Mouse (Mus musculus) limb, embryonic 13.5 days (tissue): Measurements from ENCODE around the gene Cops3. TPM values are rescaled to one million over a fixed set of nuclear protein-coding genes. Genes with fewer than 3 reads are reported as not detected.

Experiments
- ATAC-seq: fragments of 200-750 bp; cut with Nextera tagmentation; 2 replicates; pipeline ENCODE4 v1.8.0; 2017; ENCODE audit warnings: low read depth, moderate number of reproducible peaks, moderate TSS enrichment; ENCODE audit not compliant: low FRiP score
- H3K27ac ChIP-seq: fragments of 300-500 bp; sonication (generic); 2 replicates; pipeline ENCODE4 v1.5.1; 2015; ENCODE audit warnings: inconsistent platforms, mild to moderate bottlenecking, moderate library complexity
- H3K27me3 ChIP-seq: fragments of 300-500 bp; sonication (generic); 2 replicates; pipeline ENCODE4 v1.6.1; 2015; ENCODE audit warnings: mild to moderate bottlenecking, inconsistent platforms
- H3K36me3 ChIP-seq: fragments of 300-500 bp; sonication (generic); 2 replicates; pipeline ENCODE4 v1.6.1; 2015; ENCODE audit warnings: inconsistent platforms, mild to moderate bottlenecking, moderate library complexity
- H3K4me1 ChIP-seq: fragments of 300-500 bp; sonication (generic); 2 replicates; pipeline ENCODE4 v1.6.1; 2015; ENCODE audit warnings: inconsistent platforms
- H3K4me2 ChIP-seq: fragments of 300-500 bp; sonication (generic); replicated peaks from 2 replicates; pipeline ENCODE4 v1.6.1; 2015; ENCODE audit warnings: inconsistent platforms, mild to moderate bottlenecking, moderate library complexity
- H3K4me3 ChIP-seq: fragments of 300-500 bp; sonication (generic); 2 replicates; pipeline ENCODE4 v1.5.1; 2015; ENCODE audit warnings: moderate library complexity, mild to moderate bottlenecking, inconsistent platforms
- H3K9ac ChIP-seq: fragments of 300-500 bp; sonication (generic); 2 replicates; pipeline ENCODE4 v1.6.1; 2015; ENCODE audit warnings: mild to moderate bottlenecking, inconsistent platforms
- H3K9me3 ChIP-seq: fragments of 300-500 bp; sonication (generic); 2 replicates; pipeline ENCODE4 v1.6.1; 2016; ENCODE audit warnings: inconsistent platforms
- WGBS: fragments of 180-500 bp; shearing (Covaris S2); methylation state at CpG from one replicate; pipeline ENCODE4 v1.1.7; 2015; 5-methylcytosine and 5-hydroxymethylcytosine counted together
- polyA plus RNA-seq: library from polyadenylated mRNA; unstranded; fragments of >200 nt; fragmentation: Nextera tagmentation; extraction: Ambion mirVana; gene quantifications from 2 replicates; pipeline ENCODE4 v1.2.1, GENCODE M21; 2015

Gene Cops3
- polyA plus RNA-seq, 1 experiment from 2014 or later: 219 TPM

DNA sequence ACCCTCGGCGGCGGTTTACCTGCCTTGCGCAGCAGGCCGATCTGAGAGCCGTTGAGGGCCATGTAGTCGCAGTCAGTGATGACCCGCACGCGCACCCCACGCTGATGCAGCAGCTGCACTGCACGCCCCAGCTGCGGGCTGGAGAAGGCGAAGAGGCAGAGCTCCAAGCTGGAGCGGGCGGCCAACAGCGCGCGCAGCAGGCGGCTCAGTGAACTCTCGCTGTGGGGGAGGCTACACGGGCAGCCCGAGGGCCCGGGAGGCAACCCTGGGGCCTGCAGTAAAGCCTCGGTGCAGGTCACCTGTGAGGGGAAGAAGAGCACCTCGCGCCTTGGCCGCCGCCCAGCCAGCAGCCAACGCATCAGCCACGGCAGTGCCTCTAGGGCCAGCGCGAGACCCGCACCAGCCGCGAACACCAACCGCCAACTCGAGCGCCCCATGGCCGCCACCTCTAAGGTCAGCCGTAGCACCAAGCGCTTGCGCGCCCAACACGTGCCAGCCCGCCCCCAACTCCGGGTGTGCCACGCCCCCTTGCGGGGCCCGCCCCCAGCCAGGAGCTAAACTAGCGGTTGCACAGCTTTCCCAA is 52.3 kb downstream of the Cops3 start, which contains the start of gene Pld6:
Gene Pld6, minus strand, starts transcription at position 447 of the 583 bp plus-strand sequence.
- Histone ChIP-seq H3K36me3 (peaks cover 13% of the 10 kb centered on the region), H3K4me1 (peaks cover 10% of the 10 kb centered on the region), H3K4me2 (peak within 1 kb of the TSS; percentile 97), H3K4me3 (peak within 1 kb of the TSS; percentile 55), H3K27ac (no peak within 1 kb of the TSS), H3K27me3 (peaks cover 6% of the 10 kb centered on the region), H3K9ac (peak within 1 kb of the TSS; percentile 75), H3K9me3 (no peaks in the 10 kb centered on the region)
- peak; percentile 85 for ATAC-seq
- under 1% methylated on average over 51 of the region's 51 CpGs for WGBS

DNA sequence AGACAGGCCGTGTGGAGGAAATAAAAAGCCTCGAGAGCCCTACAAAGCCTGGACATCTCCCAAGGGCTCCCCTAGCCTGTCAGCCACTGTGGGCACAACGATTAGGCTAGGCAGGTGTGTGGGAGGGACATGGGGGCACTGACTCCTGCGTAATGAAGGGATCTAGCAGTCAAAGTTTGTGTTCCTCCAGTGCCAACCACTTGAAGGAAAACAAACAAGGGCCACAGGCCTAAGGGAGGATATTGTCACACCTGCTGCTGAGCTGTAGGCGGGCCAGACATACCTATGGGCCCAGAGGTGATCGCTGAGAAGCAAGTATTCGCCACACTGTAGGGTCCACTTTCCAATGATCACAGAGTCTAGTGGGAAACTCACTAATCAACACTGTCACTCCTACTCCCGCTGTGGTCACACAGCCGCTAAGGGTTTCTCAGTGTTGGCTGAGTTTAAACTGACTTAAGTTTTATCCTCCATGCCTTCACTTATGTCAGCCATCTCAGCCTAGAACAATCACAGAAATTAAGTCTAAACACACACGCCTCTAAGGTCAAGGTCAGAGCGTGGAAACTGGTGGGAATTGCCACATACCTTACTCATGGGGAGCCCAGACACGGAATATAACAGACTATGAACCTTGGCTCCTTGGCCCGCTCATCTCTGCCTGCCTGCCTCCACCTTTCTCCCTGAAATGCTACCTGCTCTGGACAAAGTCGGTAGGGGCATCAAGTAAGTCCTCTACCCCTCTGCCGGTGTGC is 53.0 kb downstream of the Cops3 start:
- H3K27me3 ChIP-seq: peaks cover 6% of the 10 kb centered on the region
- no peak overlapping the region for H3K27ac ChIP-seq
- peak overlapping the region; percentile 55 for H3K4me3 ChIP-seq
- H3K9me3 ChIP-seq: no peaks in the 10 kb centered on the region
- no peak for ATAC-seq
- peaks cover 6% of the 10 kb centered on the region for H3K36me3 ChIP-seq
- H3K4me1 ChIP-seq: peaks cover 10% of the 10 kb centered on the region
- H3K9ac ChIP-seq: peak overlapping the region; percentile 75
- H3K4me2 ChIP-seq: peak overlapping the region; percentile 97
- WGBS: 52% methylated on average over 15 of the region's 15 CpGs

DNA sequence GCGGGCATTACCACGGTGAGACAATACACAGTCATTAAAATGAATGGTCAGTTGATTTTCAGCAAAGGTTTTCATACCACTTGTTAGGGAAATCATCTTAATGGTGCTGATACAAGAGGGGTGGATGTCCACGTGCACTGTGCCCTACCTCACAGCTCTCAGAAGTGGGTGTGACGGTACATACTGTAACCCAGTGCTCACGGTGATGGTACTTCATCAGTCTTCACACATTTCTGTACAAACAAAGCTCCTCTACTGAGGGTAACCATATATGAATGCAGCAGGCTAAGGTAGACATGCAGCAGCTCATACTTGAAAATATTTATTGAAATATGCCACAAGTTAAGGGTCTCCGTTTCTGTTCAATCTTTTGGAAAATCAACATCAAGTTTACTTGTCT is 56.0 kb downstream of the Cops3 start:
- WGBS: 92% methylated on average over 6 of the region's 6 CpGs
- peaks cover 6% of the 10 kb centered on the region for H3K27me3 ChIP-seq

DNA sequence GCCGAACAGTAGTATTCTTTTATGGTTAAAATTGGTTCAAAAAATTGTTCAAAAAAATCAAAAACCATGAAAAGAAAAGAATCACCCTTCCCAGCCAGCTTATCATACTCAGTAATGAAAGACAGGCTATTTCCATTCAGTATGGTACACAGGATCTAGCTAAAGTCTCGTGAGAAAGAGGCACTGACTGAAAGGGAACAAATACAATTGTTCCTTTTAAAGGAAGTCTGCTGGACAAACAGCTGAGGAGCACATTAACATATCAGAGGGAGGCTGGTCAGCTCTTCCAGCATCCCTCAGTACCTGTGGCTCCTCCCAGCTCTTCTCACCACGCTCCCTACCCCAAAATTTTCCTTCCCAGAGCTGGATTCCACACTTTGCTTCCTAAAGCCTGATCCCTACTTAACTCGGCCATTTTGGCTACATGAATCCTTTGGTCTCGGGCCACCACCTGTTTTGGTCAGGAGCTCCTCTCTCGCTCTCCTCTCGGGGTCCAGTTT is 57.5 kb downstream of the Cops3 start:
- no peak overlapping the region for H3K4me2 ChIP-seq
- 80% methylated on average over 7 of the region's 7 CpGs for WGBS
- peaks cover 5% of the 10 kb centered on the region for H3K4me1 ChIP-seq

More for the DNA sequence above, 56.0 kb downstream of the Cops3 start:
- Histone ChIP-seq H3K4me2 (no peak overlapping the region), H3K4me1 (peaks cover 10% of the 10 kb centered on the region), H3K36me3 (peaks cover 4% of the 10 kb centered on the region), H3K27ac (no peak overlapping the region), H3K4me3 (no peak overlapping the region), H3K9me3 (no peaks in the 10 kb centered on the region), H3K9ac (no peak overlapping the region)
- no peak for ATAC-seq

DNA sequence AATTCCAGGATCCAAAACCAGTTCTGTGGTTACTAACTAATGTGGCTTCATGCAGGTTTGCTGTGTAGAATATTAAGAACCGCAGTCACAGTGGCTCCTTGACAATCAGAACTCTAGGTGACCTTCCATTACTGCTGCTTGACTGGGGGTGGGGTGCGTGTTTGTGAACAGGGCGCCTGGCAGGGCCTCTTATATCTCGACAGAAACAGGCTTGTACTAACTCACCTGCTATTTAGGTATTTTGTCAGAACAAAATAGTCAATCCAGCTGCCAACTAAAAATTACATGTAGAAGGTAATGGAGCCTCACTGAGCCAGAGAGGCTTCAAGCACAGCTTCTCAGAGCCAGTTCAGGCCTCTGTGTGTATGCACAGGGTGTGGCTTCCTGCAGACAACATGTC is 59.4 kb downstream of the Cops3 start:
- Histone ChIP-seq H3K4me3 (no peak overlapping the region), H3K36me3 (peaks cover 36% of the 10 kb centered on the region), H3K4me2 (no peak overlapping the region), H3K27me3 (no peaks in the 10 kb centered on the region), H3K9me3 (no peaks in the 10 kb centered on the region), H3K9ac (no peak overlapping the region), H3K4me1 (no peaks in the 10 kb centered on the region), H3K27ac (no peak overlapping the region)
- ATAC-seq: no peak
- 85% methylated on average over 4 of the region's 4 CpGs for WGBS

More for the DNA sequence above, 57.5 kb downstream of the Cops3 start:
- peaks cover 3% of the 10 kb centered on the region; the same call in 1 of the 2 replicates for H3K27me3 ChIP-seq
- H3K9ac ChIP-seq: no peak overlapping the region
- ATAC-seq: no peak
- H3K36me3 ChIP-seq: peaks cover 17% of the 10 kb centered on the region
- no peak overlapping the region for H3K4me3 ChIP-seq
- no peak overlapping the region for H3K27ac ChIP-seq
- H3K9me3 ChIP-seq: no peaks in the 10 kb centered on the region

DNA sequence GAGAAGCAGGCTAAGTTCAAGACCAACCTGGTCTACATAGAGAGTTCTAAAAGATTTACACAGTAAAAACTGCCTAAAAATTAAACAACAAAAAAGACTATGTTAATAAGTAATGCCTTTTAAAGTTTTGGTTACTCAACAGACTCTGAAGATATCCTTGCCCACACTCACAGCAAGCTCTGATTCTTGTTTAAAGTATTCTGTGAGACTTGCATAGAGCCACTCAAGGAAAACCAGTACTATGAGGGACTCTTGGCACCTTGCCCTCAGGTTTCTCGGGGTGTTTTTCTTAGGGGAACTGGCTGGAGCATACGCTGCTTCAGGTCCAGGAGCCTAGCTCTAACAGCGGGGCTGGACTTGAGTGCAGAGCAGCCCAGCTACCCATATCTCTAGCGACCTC is 60.2 kb downstream of the Cops3 start:
- H3K27me3 ChIP-seq: no peaks in the 10 kb centered on the region
- ATAC-seq: no peak
- peaks cover 44% of the 10 kb centered on the region for H3K36me3 ChIP-seq
- 85% methylated on average over 4 of the region's 4 CpGs for WGBS
- no peak overlapping the region for H3K4me3 ChIP-seq
- H3K4me1 ChIP-seq: no peaks in the 10 kb centered on the region
- no peaks in the 10 kb centered on the region for H3K9me3 ChIP-seq
- no peak overlapping the region for H3K27ac ChIP-seq
- no peak overlapping the region for H3K9ac ChIP-seq
- no peak overlapping the region for H3K4me2 ChIP-seq

DNA sequence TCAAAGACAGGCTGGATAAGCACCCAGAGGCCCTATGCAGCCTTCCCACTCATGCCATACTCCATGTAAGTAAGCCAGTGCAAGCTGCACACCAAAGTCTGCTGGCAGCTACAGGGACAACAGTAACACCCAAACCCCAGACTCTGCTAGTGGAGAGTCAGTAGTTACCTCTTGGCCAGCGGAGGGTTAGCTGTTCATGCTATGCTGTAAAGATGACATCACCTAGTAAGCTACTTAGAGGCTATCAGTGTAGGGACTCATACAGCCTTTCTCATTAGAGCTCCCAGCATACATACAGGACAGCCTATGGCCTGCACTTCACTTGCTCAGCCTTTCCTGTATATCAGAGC is 60.8 kb downstream of the Cops3 start:
- 75% methylated on average over 1 of the region's 1 CpGs for WGBS
- peak; percentile 51; the same call in 1 of the 2 replicates for ATAC-seq

DNA sequence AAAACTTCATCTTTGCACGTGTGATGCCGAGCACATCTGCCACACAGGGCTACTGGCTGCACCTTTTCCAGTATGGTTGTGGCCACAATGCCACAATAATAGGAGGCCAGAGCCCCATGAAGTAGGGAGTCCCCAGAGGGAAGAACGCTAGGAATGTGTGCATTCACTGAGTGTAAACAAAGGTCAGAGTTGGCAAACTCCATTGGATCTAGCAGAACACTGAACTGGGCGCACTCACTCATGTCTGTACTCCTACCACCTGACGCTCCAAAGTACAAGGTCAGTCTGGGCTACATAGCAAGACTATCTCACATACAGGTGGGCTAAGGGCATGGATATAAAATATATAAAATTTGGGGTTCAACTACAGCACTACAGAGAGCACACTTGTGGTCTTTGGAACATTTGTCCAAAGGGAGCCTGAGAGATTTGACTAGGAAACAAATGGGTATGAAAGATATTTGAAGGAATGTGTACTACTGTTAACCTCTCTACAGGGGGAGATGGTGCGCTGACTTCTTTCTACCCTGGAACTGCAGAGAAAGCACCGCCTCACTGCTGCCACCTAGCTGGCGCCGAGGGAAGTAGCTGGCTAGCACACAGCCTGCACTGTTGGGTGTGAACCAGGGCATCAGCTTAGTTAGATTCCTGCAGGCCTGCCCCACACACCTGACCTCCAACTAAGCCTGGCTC is 61.3 kb downstream of the Cops3 start:
- no peak overlapping the region for H3K4me3 ChIP-seq
- H3K27me3 ChIP-seq: no peaks in the 10 kb centered on the region
- peak; percentile 28; the same call in 1 of the 2 replicates for ATAC-seq
- H3K9me3 ChIP-seq: no peaks in the 10 kb centered on the region
- 55% methylated on average over 9 of the region's 9 CpGs for WGBS
- peaks cover 55% of the 10 kb centered on the region for H3K36me3 ChIP-seq
- no peaks in the 10 kb centered on the region for H3K4me1 ChIP-seq
- no peak overlapping the region for H3K4me2 ChIP-seq
- H3K9ac ChIP-seq: no peak overlapping the region
- no peak overlapping the region for H3K27ac ChIP-seq

More for the DNA sequence above, 60.8 kb downstream of the Cops3 start:
- Histone ChIP-seq H3K27ac (no peak overlapping the region), H3K27me3 (no peaks in the 10 kb centered on the region), H3K9me3 (no peaks in the 10 kb centered on the region), H3K4me2 (no peak overlapping the region), H3K36me3 (peaks cover 50% of the 10 kb centered on the region), H3K4me3 (no peak overlapping the region), H3K4me1 (no peaks in the 10 kb centered on the region), H3K9ac (no peak overlapping the region)

DNA sequence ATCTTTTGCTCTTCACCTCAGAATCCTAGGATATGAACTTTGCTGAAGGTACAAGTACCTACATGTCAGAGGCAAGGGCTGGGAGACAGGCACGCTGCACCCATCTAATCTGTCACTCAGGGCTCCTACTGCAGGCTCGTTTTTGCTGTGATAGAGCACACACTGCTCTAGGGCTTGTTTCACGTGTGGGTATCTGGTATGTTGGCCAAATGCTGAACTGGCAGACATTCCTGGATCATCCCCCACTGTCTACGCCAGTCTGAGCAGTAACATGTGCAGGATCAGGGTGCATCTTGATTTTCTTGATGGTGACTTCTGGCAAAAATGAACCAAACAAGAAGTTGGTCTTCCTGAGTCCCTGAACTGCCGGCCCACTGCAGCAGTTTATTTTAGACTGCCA is 62.4 kb downstream of the Cops3 start:
- no peaks in the 10 kb centered on the region for H3K4me1 ChIP-seq
- no peaks in the 10 kb centered on the region for H3K9me3 ChIP-seq
- no peaks in the 10 kb centered on the region for H3K27me3 ChIP-seq
- no peak for ATAC-seq
- WGBS: 85% methylated on average over 5 of the region's 5 CpGs
- H3K36me3 ChIP-seq: peaks cover 66% of the 10 kb centered on the region
- no peak overlapping the region for H3K4me2 ChIP-seq
- no peak overlapping the region for H3K9ac ChIP-seq
- no peak overlapping the region for H3K4me3 ChIP-seq
- H3K27ac ChIP-seq: no peak overlapping the region

DNA sequence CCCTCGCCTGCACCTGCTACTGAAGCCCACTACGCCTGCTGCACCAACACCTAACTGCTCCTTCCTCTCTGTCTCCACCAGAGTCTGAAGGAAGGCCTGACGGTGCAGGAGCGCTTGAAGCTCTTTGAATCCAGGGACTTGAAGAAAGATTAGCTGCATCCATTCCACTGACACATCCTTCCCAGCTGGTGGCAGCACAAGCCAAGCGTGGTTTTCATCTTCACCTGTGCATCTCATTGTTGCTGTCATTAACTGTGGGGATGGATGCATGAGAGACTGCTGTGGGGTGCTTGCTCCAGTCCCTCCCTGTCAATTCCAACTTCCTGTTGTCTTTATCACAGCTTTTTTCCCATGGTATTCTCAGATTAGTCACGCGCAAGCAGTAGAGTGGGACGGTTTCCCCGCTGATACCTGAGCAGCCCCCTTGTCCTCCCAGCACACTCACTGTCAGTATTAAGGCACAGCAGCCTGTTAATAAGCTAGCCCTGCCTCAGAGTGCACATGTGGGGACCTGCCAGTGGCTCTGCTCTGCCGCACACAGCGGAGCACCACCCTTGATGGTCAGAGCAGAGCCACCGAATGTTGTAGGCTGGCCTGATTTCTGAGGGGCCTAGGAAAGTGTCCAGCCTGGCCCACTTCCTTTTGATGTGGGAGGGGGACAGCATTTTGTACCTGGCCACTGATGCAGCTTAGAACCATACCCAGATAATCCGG is 64.0 kb downstream of the Cops3 start:
- Histone ChIP-seq H3K4me3 (no peak overlapping the region), H3K9ac (no peak overlapping the region), H3K27ac (no peak overlapping the region), H3K27me3 (no peaks in the 10 kb centered on the region), H3K36me3 (peaks cover 83% of the 10 kb centered on the region), H3K4me1 (no peaks in the 10 kb centered on the region), H3K4me2 (no peak overlapping the region), H3K9me3 (no peaks in the 10 kb centered on the region)
- 92% methylated on average over 13 of the region's 13 CpGs for WGBS
- no peak for ATAC-seq

DNA sequence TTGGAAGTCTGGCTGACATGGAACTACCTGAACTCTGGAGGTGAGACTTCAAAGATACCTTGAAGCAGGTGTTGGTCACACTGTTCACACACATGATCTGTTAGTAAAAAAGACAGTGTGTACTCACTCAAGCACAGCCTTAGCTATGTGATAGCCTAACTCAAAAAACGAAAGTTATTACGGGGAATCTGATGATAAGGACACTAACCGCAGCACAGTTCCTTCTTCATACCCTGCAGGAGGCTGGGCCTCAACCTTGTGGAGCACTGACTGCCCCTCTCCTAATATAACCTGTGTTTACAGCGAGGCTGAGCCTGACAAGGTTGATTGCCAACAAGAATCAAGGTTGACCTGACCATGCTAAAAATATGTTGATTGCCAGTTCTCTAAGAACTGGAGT is 65.1 kb downstream of the Cops3 start:
- no peaks in the 10 kb centered on the region for H3K9me3 ChIP-seq
- 92% methylated on average over 4 of the region's 4 CpGs for whole genome bisulfite sequencing

DNA sequence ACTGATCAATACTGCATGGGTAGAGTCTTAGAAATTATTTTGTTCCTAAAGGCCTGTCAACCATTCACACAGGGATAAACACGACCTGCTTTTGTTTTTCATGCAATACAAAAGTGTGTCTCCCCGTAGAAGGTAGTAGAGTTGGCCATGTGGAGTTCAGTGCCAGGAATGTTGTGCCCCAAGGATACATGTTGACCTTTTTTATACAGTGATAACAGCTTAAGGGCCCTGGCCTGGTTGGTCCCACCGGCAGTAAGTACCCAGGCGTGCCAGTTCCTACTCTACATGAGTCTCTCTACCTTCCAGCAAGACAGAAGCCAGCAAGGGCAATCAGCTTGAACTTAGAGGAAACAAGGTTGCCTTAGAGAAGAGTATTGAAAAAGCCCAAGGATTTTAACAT is 66.7 kb downstream of the Cops3 start:
- Histone ChIP-seq H3K4me3 (no peak overlapping the region), H3K4me1 (no peaks in the 10 kb centered on the region), H3K27ac (no peak overlapping the region), H3K4me2 (no peak overlapping the region), H3K9me3 (no peaks in the 10 kb centered on the region), H3K27me3 (no peaks in the 10 kb centered on the region), H3K9ac (no peak overlapping the region), H3K36me3 (peaks cover 99% of the 10 kb centered on the region)
- WGBS: 90% methylated on average over 4 of the region's 4 CpGs
- no peak for ATAC-seq

More for the DNA sequence above, 65.1 kb downstream of the Cops3 start:
- Histone ChIP-seq H3K4me1 (no peaks in the 10 kb centered on the region), H3K9ac (no peak overlapping the region), H3K4me2 (no peak overlapping the region), H3K27me3 (no peaks in the 10 kb centered on the region), H3K4me3 (no peak overlapping the region), H3K27ac (no peak overlapping the region), H3K36me3 (peaks cover 93% of the 10 kb centered on the region)
- no peak for ATAC-seq
